ENCODE assay signal across 13 mouse cellular contexts in genomic region chr10:66913187-66913586, GRCm38 (mm10).
DNase-seq lines count a peak whose midpoint lies in the region; ATAC-seq and TF ChIP-seq lines count a peak whose summit lies in the region.
"Had no signal": no experiment of that assay in that cellular context is flagged by ENCODE, and none has a peak within 500 bp of the region (broad histone marks: within the 10 kb centered on the region; RNA-seq: fewer than 3 reads in every experiment).

No protein-coding gene starts in this region.

- no peak overlapping the region for H3K4me3 ChIP-seq in heart, embryonic 11.5 days (ENCODE audit: low read depth, low read length)
- H3K4me3 ChIP-seq in heart, adult 2 months = no peak overlapping the region
- H3K4me3 ChIP-seq in kidney, embryonic 16.5 days (ENCODE audit: low read length) = no peak overlapping the region
- H3K4me3 ChIP-seq in neural tube, embryonic 12.5 days = no peak overlapping the region
- H3K4me3 ChIP-seq in neural tube, embryonic 15.5 days (replicated peaks) = no peak overlapping the region
- H3K4me3 ChIP-seq: gastrocnemius, adult 2 months; liver, embryonic 12.5 days had no signal

- peaks cover 34% of the 10 kb centered on the region for H3K4me1 ChIP-seq in heart, embryonic 11.5 days (ENCODE audit: control insufficient read depth, insufficient read depth, low read length)
- peaks cover 16% of the 10 kb centered on the region for H3K4me1 ChIP-seq in heart, adult 2 months (ENCODE audit: control insufficient read depth, insufficient read depth, low read length)
- peaks cover 34% of the 10 kb centered on the region for H3K4me1 ChIP-seq in kidney, embryonic 16.5 days (ENCODE audit: insufficient read depth, low read length)
- peaks cover 28% of the 10 kb centered on the region for H3K4me1 ChIP-seq in neural tube, embryonic 12.5 days
- peaks cover 29% of the 10 kb centered on the region for H3K4me1 ChIP-seq in neural tube, embryonic 15.5 days

- TF ChIP-seq CTCF in heart, adult 2 months (IDR thresholded peaks at IDR 0.05) = no peak

- no peak for TF ChIP-seq EP300 in heart, adult 2 months (IDR thresholded peaks at IDR 0.05; ENCODE audit: insufficient read depth, low read depth, low read length)

- H3K79me2 ChIP-seq in heart, adult 2 months (replicated peaks; ENCODE audit: control insufficient read depth, insufficient read depth, low read length) = no peaks in the 10 kb centered on the region

- no peaks in the 10 kb centered on the region for H3K9me3 ChIP-seq in heart, embryonic 11.5 days (replicated peaks; ENCODE audit: control insufficient read depth, low read length)
- H3K9me3 ChIP-seq in kidney, embryonic 16.5 days (ENCODE audit: low read length) = no peaks in the 10 kb centered on the region
- H3K9me3 ChIP-seq in neural tube, embryonic 12.5 days = no peaks in the 10 kb centered on the region
- no peaks in the 10 kb centered on the region for H3K9me3 ChIP-seq in neural tube, embryonic 15.5 days (replicated peaks)
- H3K9me3 ChIP-seq: liver, embryonic 12.5 days had no signal

- H3K4me2 ChIP-seq in heart, embryonic 11.5 days = peak overlapping the region; percentile 50
- no peak overlapping the region for H3K4me2 ChIP-seq in kidney, embryonic 16.5 days (replicated peaks; ENCODE audit: low read depth, low read length)
- peak overlapping the region; percentile 33; the same call in 1 of the 2 replicates for H3K4me2 ChIP-seq in neural tube, embryonic 12.5 days (replicated peaks)
- H3K4me2 ChIP-seq in neural tube, embryonic 15.5 days = peak overlapping the region; percentile 22; the same call in 1 of the 2 replicates
- H3K4me2 ChIP-seq: liver, embryonic 12.5 days had no signal

- WGBS in heart, embryonic 11.5 days (ENCODE audit: insufficient replicate concordance) = 55% methylated on average over 14 of the region's 14 CpGs
- 55% methylated on average over 14 of the region's 14 CpGs for WGBS in heart, adult 2 months
- WGBS in kidney, embryonic 16.5 days = 64% methylated on average over 14 of the region's 14 CpGs
- WGBS in neural tube, embryonic 12.5 days = 76% methylated on average over 14 of the region's 14 CpGs
- 61% methylated on average over 14 of the region's 14 CpGs for WGBS in neural tube, embryonic 15.5 days

- ATAC-seq in heart, embryonic 11.5 days (replicated peaks; ENCODE audit: insufficient number of reproducible peaks, low FRiP score, low TSS enrichment) = no peak
- ATAC-seq in kidney, embryonic 16.5 days (ENCODE audit: low FRiP score, low TSS enrichment) = no peak
- no peak for ATAC-seq in neural tube, embryonic 12.5 days (ENCODE audit: low FRiP score, low read depth)
- ATAC-seq in neural tube, embryonic 15.5 days (ENCODE audit: low FRiP score) = no peak
- ATAC-seq in megakaryocyte-erythroid progenitor cell, adult 5-6 weeks (replicated peaks; ENCODE audit: low FRiP score, low TSS enrichment, poor library complexity, severe bottlenecking) = no peak
- ATAC-seq: intestine, embryonic 16.5 days; liver, embryonic 12.5 days had no signal

- TF ChIP-seq POLR2A in heart, adult 2 months (IDR thresholded peaks at IDR 0.05; ENCODE audit: insufficient read depth, low read depth, low read length) = no peak

- no peaks in the 10 kb centered on the region for H3K36me3 ChIP-seq in heart, embryonic 11.5 days (ENCODE audit: control insufficient read depth, insufficient read depth, low read length)
- 0 out of 2 replicates have a peak, but pooled peaks cover 1% of the 10 kb centered on the region for H3K36me3 ChIP-seq in heart, adult 2 months (ENCODE audit: control insufficient read depth, insufficient read depth, low read length)
- H3K36me3 ChIP-seq in kidney, embryonic 16.5 days (ENCODE audit: insufficient read depth, low read length) = no peaks in the 10 kb centered on the region
- H3K36me3 ChIP-seq in neural tube, embryonic 12.5 days = no peaks in the 10 kb centered on the region
- no peaks in the 10 kb centered on the region for H3K36me3 ChIP-seq in neural tube, embryonic 15.5 days
- H3K36me3 ChIP-seq: liver, embryonic 12.5 days had no signal

- H3K9ac ChIP-seq in heart, embryonic 11.5 days (ENCODE audit: low read depth, low read length) = no peak overlapping the region
- no peak overlapping the region for H3K9ac ChIP-seq in heart, adult 2 months (ENCODE audit: low read depth, low read length)
- H3K9ac ChIP-seq in kidney, embryonic 16.5 days (replicated peaks; ENCODE audit: low read length) = no peak overlapping the region
- H3K9ac ChIP-seq in neural tube, embryonic 12.5 days = no peak overlapping the region
- no peak overlapping the region for H3K9ac ChIP-seq in neural tube, embryonic 15.5 days (replicated peaks)
- H3K9ac ChIP-seq: liver, embryonic 12.5 days had no signal

- intact Hi-C loops in heart, adult 2 months (cut with DNase I) = loop anchor here (5.0 kb wide), 1 partner anchor 214 kb away; no protein-coding TSS in a partner anchor

- H3K27ac ChIP-seq in heart, embryonic 11.5 days (ENCODE audit: low read depth, low read length) = peak overlapping the region; percentile 50; the same call in 1 of the 2 replicates
- H3K27ac ChIP-seq in heart, adult 2 months = no peak overlapping the region
- peak overlapping the region; percentile 48; the same call in 1 of the 2 replicates for H3K27ac ChIP-seq in kidney, embryonic 16.5 days (ENCODE audit: low read length)
- no peak overlapping the region for H3K27ac ChIP-seq in neural tube, embryonic 12.5 days
- no peak overlapping the region for H3K27ac ChIP-seq in neural tube, embryonic 15.5 days (replicated peaks)
- H3K27ac ChIP-seq: gastrocnemius, adult 2 months; liver, embryonic 12.5 days had no signal

- no peaks in the 10 kb centered on the region for H3K27me3 ChIP-seq in heart, embryonic 11.5 days (ENCODE audit: control insufficient read depth, insufficient read depth, low read length)
- H3K27me3 ChIP-seq in heart, adult 2 months (ENCODE audit: control insufficient read depth, insufficient read depth, low read length) = no peaks in the 10 kb centered on the region
- H3K27me3 ChIP-seq in kidney, embryonic 16.5 days (ENCODE audit: insufficient read depth, low read length) = no peaks in the 10 kb centered on the region
- no peaks in the 10 kb centered on the region for H3K27me3 ChIP-seq in neural tube, embryonic 12.5 days (replicated peaks)
- no peaks in the 10 kb centered on the region for H3K27me3 ChIP-seq in neural tube, embryonic 15.5 days (replicated peaks)

- DNase-seq in heart, adult 2 months = no peak
- no peak for DNase-seq in kidney, postnatal 25 days
- no peak for DNase-seq in neural tube, embryonic 10.5 days (ENCODE audit: extremely low spot score, low spot score)
- DNase-seq: gastrocnemius, adult 2 months; spleen, adult 18-20 months; thymus, adult 2 months had no signal

Comparison
In these comparisons a context has a peak if more than half of its experiments do, and no peak if none do; other contexts are left out.
1. H3K27ac ChIP-seq: peak in heart, embryonic 11.5 days (single experiment) and kidney, embryonic 16.5 days (single experiment); none in heart, adult 2 months (single experiment), neural tube, embryonic 12.5 days (single experiment) and neural tube, embryonic 15.5 days (single experiment).